Mouse (Mus musculus) heart, postnatal 0 days (tissue): Measurements from ENCODE around the gene Itpk1.

Experiments used
- CTCF ChIP-seq: IDR thresholded peaks from 2 replicates; pipeline ENCODE4 v1.5.1; 2016; ENCODE audit warnings: antibody characterized with exemption, control low read depth, low read depth
- EP300 ChIP-seq: IDR thresholded peaks from 2 replicates; pipeline ENCODE4 v1.6.1; 2016; ENCODE audit warnings: antibody characterized with exemption, low read depth

- TF ChIP-seq EP300: no peak
- no peak for TF ChIP-seq CTCF
Measured at GRCm38 (mm10) chr12:102619908-102620307, 84.8 kb downstream of the Itpk1 start.
